ENCODE assay signal across 22 mouse cellular contexts in the genomic region with DNA sequence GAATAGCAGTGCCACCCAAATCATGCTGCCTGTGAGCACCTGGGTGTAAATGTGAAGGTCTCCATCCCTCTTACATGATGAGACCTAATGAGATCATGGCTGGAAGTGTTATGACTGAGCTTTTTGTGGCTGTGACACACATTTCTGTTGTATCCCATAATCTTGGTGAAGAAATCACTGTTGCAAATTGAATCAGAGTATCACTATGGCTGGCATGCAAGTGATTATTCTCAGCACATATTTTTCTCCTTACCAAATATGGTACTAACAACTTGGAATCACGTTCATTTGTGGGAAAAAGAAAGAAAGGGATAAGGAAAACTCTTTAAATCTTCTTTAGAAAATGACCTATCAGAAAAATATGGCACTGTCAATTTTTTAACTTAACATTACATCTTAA.
DNase-seq lines count a peak whose midpoint lies in the region; TF ChIP-seq lines count a peak whose summit lies in the region.
"Had no signal": no experiment of that assay in that cellular context is flagged by ENCODE, and none has a peak within 500 bp of the region (broad histone marks: within the 10 kb centered on the region; RNA-seq: fewer than 3 reads in every experiment).

No protein-coding gene starts in this region.

- no peaks in the 10 kb centered on the region for H3K79me3 ChIP-seq in C2C12 (ENCODE audit: low read depth)

- no peak overlapping the region for H3K4me3 ChIP-seq in C2C12 (ENCODE audit: insufficient read depth, poor library complexity, severe bottlenecking)
- no peak overlapping the region for H3K4me3 ChIP-seq in embryonic fibroblast, embryonic 13.5 days (ENCODE audit: insufficient read depth, low read length)
- H3K4me3 ChIP-seq: embryonic facial prominence, embryonic 13.5 days; embryonic facial prominence, embryonic 15.5 days; erythroblast, embryonic 14.5 days; forebrain, embryonic 10.5 days; forebrain, embryonic 12.5 days had no signal

- DNase-seq in 3T3-L1 (ENCODE audit: low read depth, low spot score) (peak; percentile 57), NIH3T3 (ENCODE audit: low read depth) (peak; percentile 39)
- no peak for DNase-seq in cerebellum, adult 11 months
- DNase-seq in T-cell, adult 2 months (ENCODE audit: low spot score): no peak
- no peak for DNase-seq in kidney, adult 8-10 months
- DNase-seq: adrenal gland, adult 2 months; adrenal gland, postnatal 10 days; adrenal gland, postnatal 25 days; B cell, adult 2 months; cerebellum, adult 11-12 months; cerebellum, adult 2 months; cerebellum, adult 9-10 months; cerebellum, postnatal 10 days; cerebellum, postnatal 25 days; embryo, embryonic 11 days had no signal

- no peak overlapping the region for H3ac ChIP-seq in C2C12 (ENCODE audit: control insufficient read depth, insufficient read length, low read depth)

- TF ChIP-seq CTCF in C2C12 (IDR thresholded peaks at IDR 0.05; ENCODE audit: control insufficient read depth, insufficient read depth, insufficient read length): no peak
- no peak for TF ChIP-seq CTCF in embryonic fibroblast, embryonic 13.5 days (IDR thresholded peaks at IDR 0.05; ENCODE audit: borderline replicate concordance, insufficient read depth, low read length)

- H3K79me2 ChIP-seq in C2C12 (ENCODE audit: control insufficient read depth, insufficient read depth): no peaks in the 10 kb centered on the region

- peaks cover 7% of the 10 kb centered on the region; the same call in 1 of the 2 replicates for H3K4me1 ChIP-seq in embryonic fibroblast, embryonic 13.5 days (ENCODE audit: control insufficient read depth, insufficient read depth, low read length)
- H3K4me1 ChIP-seq: embryonic facial prominence, embryonic 13.5 days; embryonic facial prominence, embryonic 15.5 days; forebrain, embryonic 10.5 days; forebrain, embryonic 12.5 days had no signal

- peak overlapping the region; percentile 99 for H3K27ac ChIP-seq in embryonic fibroblast, embryonic 13.5 days (ENCODE audit: insufficient read depth, low read length)
- H3K27ac ChIP-seq: embryonic facial prominence, embryonic 13.5 days; embryonic facial prominence, embryonic 15.5 days; forebrain, embryonic 10.5 days; forebrain, embryonic 12.5 days had no signal

- H3K27me3 ChIP-seq in C2C12 (ENCODE audit: control insufficient read depth, insufficient read depth, insufficient read length): no peaks in the 10 kb centered on the region
- H3K27me3 ChIP-seq: embryonic facial prominence, embryonic 13.5 days; embryonic facial prominence, embryonic 15.5 days; forebrain, embryonic 12.5 days had no signal

- no peak for TF ChIP-seq POLR2A in embryonic fibroblast, embryonic 13.5 days (IDR thresholded peaks at IDR 0.05; ENCODE audit: low read depth, low read length)

- H3K36me3 ChIP-seq in C2C12 (ENCODE audit: control insufficient read depth, insufficient read depth): no peaks in the 10 kb centered on the region
- H3K36me3 ChIP-seq: embryonic facial prominence, embryonic 15.5 days; forebrain, embryonic 12.5 days had no signal

TF ChIP-seq in C2C12, 6 proteins besides CTCF, POLR2A, EP300 and RAD21:
- TF ChIP-seq CEBPB (IDR thresholded peaks at IDR 0.05; ENCODE audit: low read depth) (peak; percentile 63), USF1 (IDR thresholded peaks at IDR 0.05; ENCODE audit: low read depth) (no peak), MYOG (IDR thresholded peaks at IDR 0.05; ENCODE audit: control insufficient read depth, extremely low read depth, insufficient read length) (no peak), MYOD1 (IDR thresholded peaks at IDR 0.05; ENCODE audit: control insufficient read depth, insufficient read length, low read depth) (peak; percentile 29), MAX (IDR thresholded peaks at IDR 0.05) (no peak), FOSL1 (IDR thresholded peaks at IDR 0.05; ENCODE audit: insufficient read depth, low read length, poor library complexity, severe bottlenecking) (no peak)

Comparison
In these comparisons a context has a peak if more than half of its experiments do, and no peak if none do; other contexts are left out.
1. DNase-seq: peak in 3T3-L1 (single experiment) and NIH3T3 (single experiment); none in cerebellum, adult 11 months (single experiment), T-cell, adult 2 months (single experiment) and kidney, adult 8-10 months (0 of 2).